Mouse (Mus musculus) neural tube, embryonic 14.5 days (tissue): ENCODE measurements around the gene Plscr5. TPM values are rescaled to one million over a fixed set of nuclear protein-coding genes. Genes with fewer than 3 reads are reported as not detected.
A peak's percentile ranks its signal among the peaks of the same experiment; 100 is the strongest.

Experiments
- ATAC-seq: fragments of 200-750 bp; cut with Nextera tagmentation; 2 replicates; pipeline ENCODE4 v1.8.0; 2017; ENCODE audit warnings: low read depth, mild to moderate bottlenecking, moderate TSS enrichment, moderate library complexity
- H3K27ac ChIP-seq: fragments of 300-500 bp; sonication (generic); 2 replicates; pipeline ENCODE4 v1.5.1; 2014; ENCODE audit warnings: low read depth, mild to moderate bottlenecking, control low read depth, low read length, moderate library complexity, mixed read lengths
- H3K27me3 ChIP-seq: fragments of 300-500 bp; sonication (generic); 2 replicates; pipeline ENCODE4 v1.6.1; 2014; ENCODE audit warnings: low read length; ENCODE audit not compliant: control insufficient read depth, insufficient read depth
- H3K36me3 ChIP-seq: fragments of 300-500 bp; sonication (generic); 2 replicates; pipeline ENCODE4 v1.6.1; 2014; ENCODE audit warnings: low read length, mixed read lengths; ENCODE audit not compliant: control insufficient read depth, insufficient read depth
- H3K4me1 ChIP-seq: fragments of 300-500 bp; sonication (generic); 2 replicates; pipeline ENCODE4 v1.6.1; 2014; ENCODE audit warnings: low read length; ENCODE audit not compliant: control insufficient read depth, insufficient read depth
- H3K4me2 ChIP-seq: fragments of 300-500 bp; sonication (generic); 2 replicates; pipeline ENCODE4 v1.6.1; 2014; ENCODE audit warnings: mild to moderate bottlenecking, low read depth, low read length, control low read depth
- H3K4me3 ChIP-seq: fragments of 300-500 bp; sonication (generic); 2 replicates; pipeline ENCODE4 v1.5.1; 2014; ENCODE audit warnings: low read depth, low read length, control low read depth, mixed read lengths
- H3K9ac ChIP-seq: fragments of 300-500 bp; sonication (generic); replicated peaks from 2 replicates; pipeline ENCODE4 v1.6.1; 2014; ENCODE audit warnings: low read depth, mild to moderate bottlenecking, control low read depth, low read length, mixed read lengths
- H3K9me3 ChIP-seq: fragments of 300-500 bp; sonication (generic); 2 replicates; pipeline ENCODE4 v1.6.1; 2016; ENCODE audit warnings: low read length; ENCODE audit not compliant: control insufficient read depth
- WGBS: fragments of 180-500 bp; shearing (Covaris S2); extraction: QIAGEN DNeasy Blood & Tissue Kit; methylation state at CpG from one replicate; pipeline ENCODE4 v1.1.7; 2014; 5-methylcytosine and 5-hydroxymethylcytosine counted together
- polyA plus RNA-seq: library from polyadenylated mRNA; unstranded; fragments of >200 nt; fragmentation: Nextera tagmentation; extraction: Ambion mirVana; gene quantifications from 2 replicates; pipeline ENCODE4 v1.2.1, GENCODE M21; 2014

The Plscr5 gene
- polyA plus RNA-seq, 1 experiment from 2014 or later: 1.8 TPM

- Histone ChIP-seq H3K4me1 (0 out of 2 replicates have a peak, but pooled peaks cover 7% of the 10 kb centered on the region), H3K36me3 (no peaks in the 10 kb centered on the region), H3K4me2 (peak within 1 kb of the TSS; percentile 80), H3K9ac (peak within 1 kb of the TSS; percentile 56), H3K27ac (peak within 1 kb of the TSS; percentile 40; the same call in 1 of the 2 replicates), H3K9me3 (no peaks in the 10 kb centered on the region), H3K27me3 (no peaks in the 10 kb centered on the region), H3K4me3 (peak within 1 kb of the TSS; percentile 53)
- WGBS: 40% methylated on average over 7 of the region's 7 CpGs
- no peak for ATAC-seq
Observed at GRCm38 (mm10) chr9:92249447-92249852, 56.7 kb downstream of the Plscr5 start, which contains the start of gene Plscr1. TSS of gene Plscr1 (plus strand) at chr9:92249750.

GRCm38 (mm10) chr9:92249987-92250772 is 57.4 kb downstream of the Plscr5 start:
- H3K9me3 ChIP-seq: no peaks in the 10 kb centered on the region
- peak overlapping the region; percentile 53 for H3K4me3 ChIP-seq
- peak overlapping the region; percentile 40; the same call in 1 of the 2 replicates for H3K27ac ChIP-seq
- ATAC-seq: peak; percentile 95
- no peaks in the 10 kb centered on the region for H3K36me3 ChIP-seq
- H3K27me3 ChIP-seq: no peaks in the 10 kb centered on the region
- peak overlapping the region; percentile 80 for H3K4me2 ChIP-seq
- 0 out of 2 replicates have a peak, but pooled peaks cover 7% of the 10 kb centered on the region for H3K4me1 ChIP-seq
- WGBS: under 1% methylated on average over 40 of the region's 40 CpGs
- H3K9ac ChIP-seq: peak overlapping the region; percentile 56

GRCm38 (mm10) chr9:92252718-92253117 is 60.0 kb downstream of the Plscr5 start:
- H3K4me3 ChIP-seq: no peak overlapping the region
- H3K4me1 ChIP-seq: 0 out of 2 replicates have a peak, but pooled peaks cover 7% of the 10 kb centered on the region
- no peaks in the 10 kb centered on the region for H3K36me3 ChIP-seq
- 86% methylated on average over 5 of the region's 5 CpGs for WGBS
- H3K9me3 ChIP-seq: no peaks in the 10 kb centered on the region
- H3K9ac ChIP-seq: no peak overlapping the region
- H3K27ac ChIP-seq: no peak overlapping the region
- no peaks in the 10 kb centered on the region for H3K27me3 ChIP-seq
- ATAC-seq: no peak
- H3K4me2 ChIP-seq: no peak overlapping the region

GRCm38 (mm10) chr9:92253585-92254321 is 61.0 kb downstream of the Plscr5 start:
- H3K36me3 ChIP-seq: no peaks in the 10 kb centered on the region
- H3K9me3 ChIP-seq: no peaks in the 10 kb centered on the region
- no peak for ATAC-seq
- H3K27me3 ChIP-seq: no peaks in the 10 kb centered on the region
- no peak overlapping the region for H3K4me3 ChIP-seq
- no peak overlapping the region for H3K4me2 ChIP-seq
- 93% methylated on average over 10 of the region's 10 CpGs for WGBS
- H3K27ac ChIP-seq: no peak overlapping the region
- H3K9ac ChIP-seq: no peak overlapping the region
- 0 out of 2 replicates have a peak, but pooled peaks cover 7% of the 10 kb centered on the region for H3K4me1 ChIP-seq

Other genes starting within 250 kb of the Plscr5 start
- gene Plscr1, start 56.8 kb downstream of the Plscr5 start, polyA plus RNA-seq: 7.5 and 8.8 TPM in 2 replicates
- 1.5 TPM in 1 of 2 replicates, not detected in the other for gene Plscr2, start 82.7 kb downstream of the Plscr5 start, polyA plus RNA-seq
- not detected in 2 replicates for gene 1700057G04Rik, start 116.4 kb downstream of the Plscr5 start, polyA plus RNA-seq